Mouse (Mus musculus) layer of hippocampus, postnatal 25 days (tissue): ENCODE data around the gene Senp7. TPM values are rescaled to one million over a fixed set of nuclear protein-coding genes. Genes with fewer than 3 reads are reported as not detected.
"Not testable (repeated sequence)": the region's sequence is repeated elsewhere in the genome, so short reads cannot be mapped to it uniquely, and the experiment has no call there.

ENCODE experiments used
- DNase-seq, 2 experiments: peaks; one replicate each; pipeline ENCODE4 v3.0.0; 2022; ENCODE audit warnings: mixed read lengths in 2 of 2, low spot score in 1 of 2; ENCODE audit errors: extremely low spot score in 1 of 2
- total RNA-seq, 2 experiments: library from RNA; stranded (reverse); gene quantifications; 2 replicates each; pipeline ENCODE4 v1.2.3; 2021

Gene Senp7
- total RNA-seq, 2 experiments from 2014 or later, result 45.3 to 52.4 TPM

DNA sequence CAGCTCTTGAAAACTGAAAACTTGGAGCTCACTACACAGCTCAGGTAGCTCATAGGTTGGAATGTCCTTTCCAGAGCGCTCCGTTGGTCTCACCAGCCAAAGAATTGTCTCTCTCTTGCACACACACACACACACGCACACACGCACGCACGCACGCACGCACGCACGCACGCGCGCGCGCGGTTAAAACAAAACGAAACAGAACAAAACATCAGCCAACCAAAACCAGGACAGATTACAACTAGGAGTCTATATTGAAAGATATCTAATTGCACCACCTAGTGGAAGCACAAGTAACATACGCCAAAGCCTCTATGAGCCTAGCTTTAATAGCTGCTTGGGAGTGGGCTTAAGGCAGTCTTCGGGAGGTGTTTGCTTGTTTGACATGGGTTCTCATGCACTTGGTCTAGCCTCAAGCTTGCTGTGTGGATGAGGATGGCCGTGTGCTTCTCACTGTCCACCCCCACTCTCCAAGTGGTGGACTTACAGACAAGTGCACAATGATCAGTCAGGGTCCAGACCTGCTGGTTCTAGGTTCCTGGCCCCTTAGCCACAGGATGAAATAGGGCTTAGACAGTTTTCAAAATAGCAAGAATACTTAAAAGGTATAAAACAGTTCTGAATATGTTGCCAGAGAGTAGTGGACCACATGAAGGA lies 16.3 kb downstream of the Senp7 start:
- DNase-seq, result peak in 1 of 2 experiments; percentile 38

DNA sequence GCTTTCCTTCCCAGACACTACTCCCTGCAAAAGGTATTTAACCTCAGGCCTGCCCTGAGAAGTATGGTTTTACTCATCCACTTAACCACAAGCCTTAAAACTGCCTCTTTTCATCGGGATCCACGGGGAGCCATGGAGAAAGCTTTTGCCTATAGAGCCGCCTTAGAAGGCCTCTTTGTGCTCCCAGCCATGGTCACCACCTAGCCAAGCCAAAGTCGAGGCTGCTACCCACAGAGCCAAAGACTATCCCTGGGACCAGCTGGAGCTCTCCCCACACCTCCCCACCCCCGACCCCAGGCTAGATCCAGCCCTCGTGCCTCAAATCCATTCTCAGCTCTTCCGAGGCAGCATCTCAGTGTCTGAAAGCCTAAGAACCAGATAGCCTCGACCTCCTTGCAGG lies 18.0 kb downstream of the Senp7 start:
- DNase-seq, result no peak

DNA sequence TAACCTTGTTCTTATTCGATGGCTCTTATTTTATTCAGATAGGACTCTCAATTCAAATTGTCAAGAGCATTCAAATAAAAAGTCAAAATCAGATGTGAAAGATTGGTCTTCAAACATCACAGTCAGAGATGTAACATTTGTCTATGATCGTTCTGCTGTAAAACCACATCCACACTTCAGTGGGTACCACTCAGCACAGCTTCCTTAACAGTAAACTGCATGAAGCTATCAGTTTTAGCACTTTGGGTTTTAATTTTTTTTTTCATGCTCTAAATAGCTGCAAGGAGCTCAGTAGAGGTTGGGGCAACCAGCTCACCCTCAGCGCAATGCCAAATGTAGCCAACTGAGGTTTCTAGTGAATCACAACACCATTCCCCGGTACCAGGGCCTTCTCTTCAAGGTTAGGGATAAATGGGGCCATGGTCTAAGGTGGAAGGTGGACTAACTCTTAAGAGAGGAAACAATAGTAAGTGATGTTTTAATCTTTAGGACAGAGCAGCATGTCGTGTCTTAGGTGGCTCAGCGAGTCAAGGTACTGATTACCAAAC lies 20.5 kb downstream of the Senp7 start:
- no peak for DNase-seq

DNA sequence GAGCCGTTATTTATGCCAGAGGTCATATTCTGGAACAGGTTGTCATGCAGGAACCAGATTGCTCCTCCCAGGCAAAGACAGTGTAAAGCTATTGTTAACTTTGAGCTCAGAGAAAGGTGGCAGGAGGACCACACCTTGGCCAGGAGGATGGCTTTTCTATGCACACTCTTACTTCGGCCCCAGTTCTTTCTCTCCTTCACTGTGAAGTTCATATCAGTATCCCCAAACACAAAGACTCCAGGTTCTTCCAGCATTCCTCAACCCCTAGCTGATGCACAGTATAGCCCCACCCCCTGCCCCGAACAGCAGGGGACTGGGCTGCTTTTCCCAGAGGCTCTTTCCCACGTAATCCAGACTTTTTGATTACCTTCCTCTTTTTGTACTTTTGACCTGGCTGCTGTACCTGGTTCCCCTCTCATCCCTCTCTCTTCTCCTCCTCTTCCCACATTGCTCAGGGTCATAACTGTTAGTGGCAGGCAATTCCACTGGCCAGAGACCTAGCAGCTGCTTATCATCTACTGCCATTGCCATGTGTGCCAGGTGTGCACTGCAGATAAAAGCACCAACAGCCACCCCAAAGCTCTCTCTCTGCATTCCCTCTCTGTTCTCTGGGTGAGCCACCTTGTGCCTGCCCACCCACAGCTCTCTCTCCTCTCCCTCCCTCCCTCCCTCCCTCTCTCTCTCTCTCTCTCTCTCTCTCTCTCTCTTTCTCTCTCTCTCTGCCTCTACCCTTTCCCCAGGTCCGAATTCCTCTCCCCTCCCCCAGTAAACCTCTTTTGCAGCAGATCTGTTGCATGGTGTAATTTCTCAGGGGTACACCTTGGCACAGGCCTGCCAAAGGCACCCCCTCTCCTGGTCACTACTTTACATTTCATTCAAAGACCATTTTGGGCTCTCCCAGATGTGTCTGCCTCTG lies 23.4 kb downstream of the Senp7 start:
- no peak for DNase-seq

DNA sequence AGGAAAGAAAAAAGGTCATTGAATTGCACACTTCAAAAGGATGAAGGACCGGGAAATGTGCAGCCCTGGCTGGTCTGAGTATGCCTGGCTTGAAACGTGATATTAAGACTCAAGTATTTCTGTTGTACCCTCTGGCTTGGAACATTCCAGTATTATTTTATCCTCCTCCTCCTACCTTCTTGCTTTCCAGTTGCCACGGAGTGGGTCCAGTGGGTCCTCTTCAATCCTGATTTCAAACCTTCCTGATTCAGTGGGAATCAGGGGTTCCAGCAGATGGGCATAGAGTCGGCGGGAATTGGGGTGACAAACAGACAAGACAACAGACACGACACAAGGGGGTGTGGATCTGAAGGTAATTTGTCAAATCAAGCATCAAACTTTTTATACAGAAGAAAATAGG lies 24.4 kb downstream of the Senp7 start:
- no peak for DNase-seq

DNA sequence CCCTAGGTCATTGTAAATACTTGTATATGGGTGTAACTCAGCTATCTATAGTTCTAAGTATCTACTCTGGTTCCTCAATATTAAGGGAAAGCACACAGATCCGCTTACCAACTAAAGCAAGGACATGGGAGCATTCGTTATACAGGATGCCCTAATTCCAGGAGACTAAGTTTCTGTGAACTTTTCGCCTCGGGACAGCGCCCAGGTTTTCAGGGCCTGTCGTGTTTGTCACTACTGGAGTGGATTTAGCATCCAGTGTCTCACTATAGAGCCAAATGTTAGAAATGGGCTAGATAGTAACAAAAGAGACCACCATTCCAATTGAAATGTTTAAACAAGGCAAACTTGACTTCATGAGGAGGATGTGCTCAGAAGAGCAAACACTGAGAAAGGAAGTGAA lies 25.0 kb downstream of the Senp7 start:
- not testable (repeated sequence) for DNase-seq

DNA sequence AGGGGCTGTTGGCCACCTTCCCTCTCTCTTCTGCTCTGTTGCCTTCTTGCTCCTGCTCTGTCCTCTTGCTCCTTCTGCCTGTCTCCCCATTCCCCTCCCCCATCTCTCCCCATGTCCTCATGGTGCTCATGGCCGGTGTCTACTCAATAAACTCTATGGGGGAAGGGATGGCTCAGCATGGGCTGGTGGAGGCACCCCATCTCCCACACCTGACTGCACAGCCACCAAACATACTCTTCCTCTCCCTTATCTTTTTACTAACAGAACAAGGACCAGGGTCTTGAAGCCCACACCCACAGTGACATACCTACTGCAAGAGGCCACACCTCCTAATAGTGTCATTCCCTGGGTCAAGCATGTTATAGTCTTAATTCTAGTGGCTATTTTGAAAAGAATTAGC lies 26.0 kb downstream of the Senp7 start:
- no peak for DNase-seq

DNA sequence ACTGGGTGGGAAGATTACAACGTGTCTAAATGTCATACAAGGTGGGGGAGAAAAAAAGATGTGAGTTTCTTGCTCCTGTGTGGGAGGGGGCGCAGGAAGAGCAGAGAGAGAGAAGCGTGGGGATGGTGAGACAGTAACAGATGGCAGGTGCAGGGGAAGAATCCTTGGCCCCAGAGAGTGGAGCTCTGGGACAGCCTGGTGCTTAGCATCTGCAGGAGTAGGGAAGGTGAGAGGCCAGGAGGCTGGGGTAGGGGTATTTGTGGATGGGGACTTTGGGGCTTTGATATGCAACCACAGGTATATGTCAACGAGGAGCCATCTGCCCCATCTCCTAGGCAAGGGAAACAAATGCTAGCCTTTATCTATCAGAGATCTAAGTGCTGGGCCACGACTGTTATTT lies 26.4 kb downstream of the Senp7 start:
- no peak for DNase-seq

DNA sequence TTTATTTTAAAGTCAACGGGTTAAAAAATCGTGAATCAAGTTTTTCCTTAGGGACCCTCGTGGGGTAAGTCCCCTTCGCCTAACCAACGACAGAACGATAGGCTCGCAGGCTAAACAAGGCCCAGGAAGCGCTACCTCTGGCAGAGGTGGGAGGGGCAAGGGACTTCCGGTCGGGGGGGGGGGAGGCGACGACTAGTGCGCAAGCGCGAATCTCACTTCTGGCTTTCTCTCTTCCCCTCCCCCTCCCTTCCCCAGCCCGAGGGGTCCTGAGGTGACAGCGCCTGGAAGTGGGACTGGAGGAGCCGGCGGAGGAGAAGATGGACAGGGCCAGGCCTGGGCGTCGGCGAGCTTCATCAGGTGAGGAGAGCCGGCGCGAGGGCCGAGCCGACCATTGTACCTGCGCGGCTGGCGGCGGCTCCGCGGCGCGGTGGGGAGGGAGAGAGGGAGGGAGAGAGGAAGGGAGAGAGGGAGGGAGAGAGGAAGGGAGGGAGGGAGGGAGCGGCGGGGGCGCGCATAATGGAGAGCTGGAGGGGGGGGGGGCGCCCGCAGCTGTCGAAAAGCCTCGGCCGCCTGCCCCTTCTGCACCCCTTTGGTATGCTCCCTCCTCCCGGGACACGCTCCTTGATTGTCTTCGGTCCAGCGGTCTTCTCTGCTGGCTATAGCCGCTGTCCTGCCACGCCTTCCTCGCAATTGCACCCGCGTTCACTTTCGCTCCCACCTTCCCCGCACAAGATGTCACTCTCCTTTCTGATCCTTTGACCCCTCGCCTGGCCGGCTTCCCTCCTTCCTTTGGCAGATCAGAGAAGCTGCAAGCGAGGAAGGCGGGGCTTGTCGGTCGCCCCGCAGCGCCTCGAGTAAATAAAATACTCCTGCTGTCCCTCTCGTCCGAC lies 27.3 kb downstream of the Senp7 start:
- peak; percentile 70 to 80 for DNase-seq

DNA sequence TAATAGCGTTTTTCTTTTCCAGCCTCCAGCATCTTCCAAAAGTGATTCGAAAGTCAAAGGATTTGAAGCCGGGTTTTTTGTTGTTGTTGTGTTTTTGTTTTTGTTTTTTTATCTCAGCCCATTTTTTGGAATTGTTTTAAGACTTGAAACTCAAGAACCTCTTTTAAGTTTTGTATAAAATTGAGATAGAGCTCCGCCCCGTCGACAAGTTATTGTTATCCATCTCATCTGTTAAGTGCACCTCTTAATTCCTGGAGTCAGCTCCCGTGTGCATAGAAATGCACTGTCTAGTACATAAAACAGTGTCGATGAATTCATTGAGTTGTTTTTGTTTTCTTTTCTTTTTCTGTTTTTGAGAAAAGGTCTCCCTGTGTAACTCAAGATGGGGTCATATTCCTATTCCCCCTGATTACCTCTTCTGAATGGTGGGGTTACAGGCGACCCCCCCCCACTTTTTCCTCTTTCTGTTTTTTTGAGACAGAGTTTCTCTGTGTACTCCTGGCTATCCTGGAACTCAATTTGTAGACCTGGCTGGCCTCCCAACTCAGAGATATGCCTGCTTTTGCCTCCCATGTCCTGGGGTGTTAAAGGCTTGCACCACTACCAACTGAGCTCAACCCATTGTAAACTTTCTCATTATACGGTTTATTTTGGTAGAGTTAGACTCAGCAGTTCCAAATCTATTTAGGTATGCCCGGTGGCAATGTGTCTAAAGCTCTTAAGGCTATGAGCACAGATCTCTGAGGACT lies 28.2 kb downstream of the Senp7 start:
- DNase-seq, result no peak

DNA sequence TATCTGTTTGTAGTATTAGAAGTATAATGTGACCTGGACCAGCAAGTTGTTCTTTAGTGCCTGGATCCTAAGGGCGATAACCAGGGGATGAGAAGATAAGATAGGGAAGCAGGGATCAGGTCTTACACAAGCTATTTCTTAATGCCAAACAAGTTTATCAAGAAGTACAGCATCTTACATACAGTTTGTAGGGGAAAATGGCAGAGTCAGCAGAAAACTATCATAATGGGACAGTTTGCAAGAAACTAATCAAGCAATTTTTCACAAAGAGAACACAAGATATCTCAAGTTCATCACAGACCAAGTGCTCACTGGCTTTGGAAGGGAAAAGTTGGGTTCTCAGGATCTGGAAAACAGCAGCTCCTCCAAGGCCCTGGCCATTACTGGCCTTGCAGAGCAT lies 31.3 kb downstream of the Senp7 start:
- no peak for DNase-seq

DNA sequence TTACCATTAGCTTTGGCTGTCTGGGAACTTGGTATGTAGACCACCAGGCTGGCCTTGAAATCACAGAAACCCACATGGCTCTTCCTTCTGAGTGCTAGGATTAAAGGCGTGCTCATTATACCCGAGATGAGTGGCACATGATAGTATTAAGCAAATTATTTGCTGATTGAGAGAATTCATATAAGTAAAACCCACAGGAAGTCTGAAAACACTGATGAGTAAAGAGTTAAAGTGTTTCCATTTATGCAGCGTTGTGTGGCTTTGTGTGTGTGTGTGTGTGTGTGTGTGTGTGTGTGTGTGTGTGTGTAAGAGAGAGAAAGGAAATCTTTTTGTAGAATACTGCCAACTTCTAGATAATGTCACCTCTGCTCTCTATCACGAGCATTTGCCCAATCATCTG lies 33.6 kb downstream of the Senp7 start:
- no peak for DNase-seq

DNA sequence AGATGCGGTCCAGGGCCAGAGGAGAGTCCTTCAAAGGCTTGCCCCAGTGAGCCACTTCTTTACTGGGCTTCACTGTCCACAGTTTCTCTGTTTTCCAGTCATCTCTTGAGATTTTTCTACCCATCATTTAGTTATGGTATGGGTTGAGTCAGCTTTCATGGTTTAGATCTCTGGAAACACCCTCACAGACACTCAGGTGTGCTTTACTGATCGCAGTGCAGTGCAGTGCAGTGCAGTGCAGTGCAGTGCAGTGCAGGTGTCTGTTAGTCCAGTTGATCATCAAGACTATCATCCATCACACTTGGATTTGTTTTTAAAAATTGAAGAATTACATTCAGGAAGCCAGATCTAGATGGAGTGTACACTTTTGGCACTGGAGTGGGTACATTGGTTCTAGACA lies 38.2 kb downstream of the Senp7 start:
- no peak for DNase-seq

DNA sequence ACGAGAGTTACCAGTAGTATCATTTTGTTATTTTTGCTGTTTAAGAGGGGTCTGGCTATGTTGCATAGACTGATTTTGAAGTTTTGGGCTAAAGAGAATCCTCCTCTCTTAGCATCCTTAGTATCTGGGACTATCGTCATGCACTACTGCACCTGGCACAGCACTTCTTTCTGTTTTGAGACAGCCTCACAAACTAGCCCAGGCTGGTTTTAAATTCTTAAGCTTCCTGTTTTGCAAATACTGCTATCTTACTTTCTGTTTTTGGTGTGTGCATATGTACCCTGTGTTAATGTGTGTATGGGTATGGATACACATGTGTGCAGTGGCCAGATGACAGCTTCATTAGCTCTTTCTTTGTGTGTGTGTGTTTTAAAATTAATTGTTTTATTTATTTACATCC lies 42.2 kb downstream of the Senp7 start:
- no peak for DNase-seq

DNA sequence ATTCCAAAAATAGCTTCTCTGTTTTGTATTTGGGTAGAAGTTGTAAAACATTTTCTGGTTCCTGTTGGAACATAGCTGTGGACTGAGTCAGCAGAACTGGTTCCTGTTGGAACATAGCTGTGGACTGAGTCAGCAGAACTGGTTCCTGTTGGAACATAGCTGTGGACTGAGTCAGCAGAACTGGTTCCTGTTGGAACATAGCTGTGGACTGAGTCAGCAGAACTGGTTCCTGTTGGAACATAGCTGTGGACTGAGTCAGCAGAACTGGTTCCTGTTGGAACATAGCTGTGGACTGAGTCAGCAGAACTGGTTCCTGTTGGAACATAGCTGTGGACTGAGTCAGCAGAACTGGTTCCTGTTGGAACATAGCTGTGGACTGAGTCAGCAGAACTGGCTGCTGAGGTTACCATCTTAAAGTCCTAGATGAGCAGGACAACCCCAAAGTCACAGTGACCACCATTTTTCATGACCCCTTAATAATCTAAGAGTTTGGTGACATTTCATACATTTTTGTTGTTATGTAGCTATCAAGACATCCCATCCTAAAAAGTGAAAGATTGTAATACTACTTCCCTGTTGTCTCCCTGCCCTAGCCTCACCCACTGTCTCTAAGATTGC lies 48.4 kb downstream of the Senp7 start:
- DNase-seq, result not testable (repeated sequence)

DNA sequence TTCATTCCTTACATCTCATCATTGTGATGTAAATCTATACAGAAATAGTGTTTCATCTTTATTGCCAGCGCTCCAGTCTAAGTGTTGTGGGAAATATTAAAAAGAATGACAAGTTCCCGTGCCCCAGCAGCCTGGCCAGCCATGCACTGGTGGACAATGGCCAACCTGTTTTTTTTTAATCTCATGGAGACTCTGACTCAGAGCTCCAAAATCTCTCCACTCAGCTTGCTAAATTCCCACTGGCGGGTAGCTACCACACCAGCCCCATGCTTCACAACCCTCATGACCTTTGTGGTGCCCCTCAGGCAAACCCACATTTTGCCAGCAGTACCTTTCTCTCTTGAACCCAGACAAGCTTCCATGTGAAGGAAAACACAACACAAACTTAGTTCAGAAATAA lies 67.6 kb downstream of the Senp7 start:
- no peak for DNase-seq

DNA sequence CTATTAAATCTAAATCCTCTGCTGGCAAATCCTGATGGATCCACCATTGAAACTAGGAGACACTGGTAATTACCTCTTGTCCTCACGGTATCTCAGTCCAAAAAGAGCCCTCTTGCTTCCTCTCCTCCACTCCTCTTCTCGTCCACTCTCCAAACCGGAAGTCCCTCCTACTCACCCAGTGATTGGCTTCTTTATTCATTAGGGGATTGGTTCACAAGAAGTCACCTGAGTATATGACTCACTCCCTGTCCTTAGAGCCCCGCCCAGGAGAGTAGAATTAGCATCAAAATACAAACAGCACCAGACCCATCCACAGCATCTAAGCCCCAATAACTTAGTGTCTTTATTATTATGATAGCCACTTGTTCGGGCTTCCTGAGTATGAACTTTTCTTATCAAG lies 68.0 kb downstream of the Senp7 start:
- no peak for DNase-seq

DNA sequence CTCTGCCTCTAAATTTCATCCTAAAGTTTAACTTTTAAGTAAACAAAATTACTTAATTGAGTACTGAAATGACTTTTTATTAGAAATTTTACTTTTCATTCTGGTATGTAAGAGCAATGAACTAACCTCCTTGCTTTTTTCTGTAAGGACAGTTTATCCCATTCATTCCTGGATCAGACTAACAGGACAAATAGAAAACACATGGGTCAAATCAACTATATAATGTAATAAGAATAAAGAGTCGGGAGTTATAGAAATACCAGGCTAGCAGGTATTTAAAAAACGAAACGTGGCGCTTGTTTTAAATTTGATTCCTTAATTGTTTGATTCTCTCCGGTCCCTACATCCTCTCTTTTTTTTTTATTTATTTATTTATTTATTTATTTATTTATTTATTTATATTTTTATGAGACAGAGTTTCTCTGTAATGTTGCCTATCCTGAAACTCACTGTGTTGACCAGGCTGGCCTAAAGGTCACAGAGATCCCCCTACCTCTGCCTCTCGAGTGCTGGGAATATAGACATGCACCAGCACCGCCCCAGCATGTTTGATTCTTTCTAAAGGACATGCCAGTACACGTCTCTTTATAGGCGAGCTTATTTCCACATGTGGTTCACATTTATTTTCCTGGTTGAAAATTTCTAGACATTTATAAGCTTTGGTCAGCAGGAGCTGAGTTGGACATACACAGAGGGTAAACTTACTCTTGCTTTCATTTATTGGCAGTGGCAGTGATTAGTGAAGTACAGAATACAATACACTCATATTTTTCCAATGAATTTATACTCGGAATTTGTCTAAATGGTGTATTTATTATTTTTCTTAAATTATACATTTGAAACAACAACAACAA lies 69.4 kb downstream of the Senp7 start:
- DNase-seq, result no peak

DNA sequence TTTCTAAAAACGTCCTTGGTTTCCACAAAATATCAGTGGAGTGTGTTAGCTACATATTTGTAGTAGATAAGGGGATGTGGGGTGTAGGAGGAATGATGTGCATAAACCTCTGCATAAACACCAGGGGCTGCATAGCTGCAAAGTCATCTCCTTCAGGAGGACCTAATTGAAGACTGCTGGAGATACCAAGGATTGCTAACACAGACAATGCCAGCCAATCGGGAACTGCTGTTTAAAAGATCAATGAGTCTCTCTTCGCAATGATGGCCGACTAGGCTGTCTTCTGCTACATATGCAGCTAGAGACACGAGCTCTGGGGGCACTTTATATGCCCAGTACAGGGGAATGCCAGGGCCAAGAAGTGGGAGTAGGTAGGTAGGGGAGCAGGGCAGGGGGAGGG lies 74.4 kb downstream of the Senp7 start:
- no peak for DNase-seq
